Mouse (Mus musculus): Measurements from ENCODE around the gene Rxfp4.

GRCm38 (mm10) chr3:88614418-88614817, 38.5 kb downstream of the Rxfp4 start:
- TF ChIP-seq CTCF (IDR thresholded peaks at IDR 0.05; ENCODE audit: low read depth) (no peak), EP300 (IDR thresholded peaks at IDR 0.05; ENCODE audit: low read depth) (no peak)
